Mouse (Mus musculus) intestine, embryonic 15.5 days (tissue): Measurements from ENCODE around the gene Sdccag8. TPM values are rescaled to one million over a fixed set of nuclear protein-coding genes. Genes with fewer than 3 reads are reported as not detected.

Experiments
- ATAC-seq: fragments of 200-750 bp; cut with Nextera tagmentation; 2 replicates; pipeline ENCODE4 v1.8.0; 2017; ENCODE audit warnings: moderate TSS enrichment, moderate library complexity
- H3K27ac ChIP-seq: fragments of 300-500 bp; sonication (generic); 2 replicates; pipeline ENCODE4 v1.5.1; 2015; ENCODE audit warnings: mild to moderate bottlenecking, inconsistent platforms
- H3K27me3 ChIP-seq: fragments of 300-500 bp; sonication (generic); replicated peaks from 2 replicates; pipeline ENCODE4 v1.6.1; 2015; ENCODE audit warnings: inconsistent platforms
- H3K36me3 ChIP-seq: fragments of 300-500 bp; sonication (generic); 2 replicates; pipeline ENCODE4 v1.6.1; 2015; ENCODE audit warnings: inconsistent platforms
- H3K4me1 ChIP-seq: fragments of 300-500 bp; sonication (generic); replicated peaks from 2 replicates; pipeline ENCODE4 v1.6.1; 2015; ENCODE audit warnings: inconsistent platforms
- H3K4me2 ChIP-seq: fragments of 300-500 bp; sonication (generic); replicated peaks from 2 replicates; pipeline ENCODE4 v1.6.1; 2015; ENCODE audit warnings: mild to moderate bottlenecking, inconsistent platforms
- H3K4me3 ChIP-seq: fragments of 300-500 bp; sonication (generic); replicated peaks from 2 replicates; pipeline ENCODE4 v1.5.1; 2015; ENCODE audit warnings: inconsistent platforms
- H3K9ac ChIP-seq: fragments of 300-500 bp; sonication (generic); 2 replicates; pipeline ENCODE4 v1.6.1; 2015; ENCODE audit warnings: inconsistent platforms
- H3K9me3 ChIP-seq: fragments of 300-500 bp; sonication (generic); 2 replicates; pipeline ENCODE4 v1.6.1; 2016; ENCODE audit warnings: inconsistent platforms
- WGBS: fragments of 180-500 bp; shearing (Covaris S2); methylation state at CpG from one replicate; pipeline ENCODE4 v1.1.7; 2015; 5-methylcytosine and 5-hydroxymethylcytosine counted together
- microRNA counts: library from miRNA; unstranded; fragments of <30 nt; microRNA quantifications from one replicate; lab custom pipeline; 2016
- polyA plus RNA-seq: library from polyadenylated mRNA; unstranded; fragments of >200 nt; fragmentation: Nextera tagmentation; extraction: Ambion mirVana; gene quantifications from 2 replicates; pipeline ENCODE4 v1.2.1, GENCODE M21; 2015

The Sdccag8 gene
- polyA plus RNA-seq, 1 experiment from 2014 or later: 23.9 TPM

DNA sequence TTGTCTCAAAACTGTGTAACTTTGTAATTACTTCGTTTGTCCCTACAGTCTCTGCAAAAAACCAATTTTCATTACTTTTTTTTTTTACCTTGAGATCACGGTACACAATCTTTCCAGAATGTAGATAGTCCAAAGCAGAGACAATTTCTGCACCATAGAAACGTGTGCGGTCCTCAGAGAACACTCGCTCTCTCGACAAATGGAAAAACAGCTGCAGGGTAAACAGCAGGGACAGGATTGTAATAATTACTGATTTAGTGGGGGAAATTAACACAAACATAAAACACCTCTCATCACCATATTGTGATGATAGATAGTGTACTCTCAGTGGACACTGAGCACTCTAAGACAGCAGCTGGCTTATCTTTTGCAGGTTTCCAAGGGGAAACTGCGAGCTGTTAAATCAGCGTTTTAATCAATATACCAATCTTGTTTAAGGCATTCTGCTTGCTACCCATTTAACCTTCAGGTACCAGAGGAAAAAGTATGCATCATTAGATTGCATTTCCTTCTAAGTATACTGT lies 252.7 kb downstream of the Sdccag8 start:
- no peak for ATAC-seq
- no peaks in the 10 kb centered on the region for H3K36me3 ChIP-seq
- H3K9me3 ChIP-seq: no peaks in the 10 kb centered on the region
- H3K4me2 ChIP-seq: no peak overlapping the region
- no peaks in the 10 kb centered on the region for H3K27me3 ChIP-seq
- no peak overlapping the region for H3K27ac ChIP-seq
- no peak overlapping the region for H3K9ac ChIP-seq
- 78% methylated on average over 8 of the region's 8 CpGs for WGBS
- H3K4me3 ChIP-seq: no peak overlapping the region
- H3K4me1 ChIP-seq: no peaks in the 10 kb centered on the region

DNA sequence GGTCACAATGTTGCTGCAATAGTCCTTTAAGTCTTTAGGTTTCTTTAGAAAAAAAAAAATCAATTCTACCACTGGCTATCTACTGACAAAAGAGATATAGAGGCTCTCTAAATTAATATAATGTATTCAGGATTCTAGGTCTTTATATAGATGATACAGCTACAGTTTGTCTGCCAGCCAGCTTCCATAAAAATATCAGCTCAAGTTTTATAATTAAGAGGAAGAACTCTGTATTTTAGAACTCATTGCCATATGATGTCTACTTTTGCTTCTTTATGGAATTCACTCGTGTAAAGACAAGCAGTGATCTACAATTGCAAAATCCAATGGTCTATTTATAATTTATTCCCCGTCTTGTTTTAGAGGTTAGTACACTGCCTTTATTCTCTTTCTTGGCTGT lies 254.7 kb downstream of the Sdccag8 start:
- no peak overlapping the region for H3K9ac ChIP-seq
- H3K27me3 ChIP-seq: no peaks in the 10 kb centered on the region
- 91% methylated on average over 2 of the region's 2 CpGs for WGBS
- H3K27ac ChIP-seq: no peak overlapping the region
- H3K36me3 ChIP-seq: no peaks in the 10 kb centered on the region
- H3K4me2 ChIP-seq: no peak overlapping the region
- no peak for ATAC-seq
- no peaks in the 10 kb centered on the region for H3K9me3 ChIP-seq
- H3K4me1 ChIP-seq: no peaks in the 10 kb centered on the region
- H3K4me3 ChIP-seq: no peak overlapping the region

MicroRNAs encoded within 50 kb of the gene (microRNA counts, 519-probe panel; counts per million panel counts)
- 2,984 counts per million, percentile 76 among the panel's probes with 10 or more counts for microRNA mmu-miR-350 (lab: Ali Mortazavi, UCI)

Other genes with a start within 250 kb of the Sdccag8 start
- 13.6 and 17.6 TPM in 2 replicates for gene Cep170, start 593 bp upstream of the Sdccag8 start, polyA plus RNA-seq